Mouse (Mus musculus): ENCODE measurements around the gene Spsb2.
"Not testable (repeated sequence)": the region's sequence is repeated elsewhere in the genome, so short reads cannot be mapped to it uniquely, and the experiment has no call there.

Spsb2 gene

DNA sequence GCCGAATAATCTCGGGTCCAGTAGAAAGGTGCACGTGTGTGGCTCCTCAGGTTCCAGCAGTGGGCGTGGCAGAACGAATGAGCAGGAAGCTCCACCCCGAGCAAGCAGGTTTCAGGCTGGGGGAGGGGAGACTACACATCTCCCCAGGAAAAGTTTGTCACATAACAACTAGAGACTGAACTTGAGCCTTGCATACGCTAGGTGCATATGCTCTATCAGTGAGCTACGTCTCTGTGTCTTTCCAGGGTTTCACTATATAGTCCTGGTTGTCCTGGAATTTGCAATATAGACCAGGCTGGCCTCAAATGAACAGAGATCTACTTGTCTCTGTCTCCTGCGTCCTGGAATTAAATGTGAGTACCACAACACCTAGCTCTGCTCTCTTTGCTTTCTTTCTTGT is 6.1 kb upstream of the Spsb2 start:
- DNase-seq (ENCODE audit: low read depth, low spot score) = not testable (repeated sequence)

DNA sequence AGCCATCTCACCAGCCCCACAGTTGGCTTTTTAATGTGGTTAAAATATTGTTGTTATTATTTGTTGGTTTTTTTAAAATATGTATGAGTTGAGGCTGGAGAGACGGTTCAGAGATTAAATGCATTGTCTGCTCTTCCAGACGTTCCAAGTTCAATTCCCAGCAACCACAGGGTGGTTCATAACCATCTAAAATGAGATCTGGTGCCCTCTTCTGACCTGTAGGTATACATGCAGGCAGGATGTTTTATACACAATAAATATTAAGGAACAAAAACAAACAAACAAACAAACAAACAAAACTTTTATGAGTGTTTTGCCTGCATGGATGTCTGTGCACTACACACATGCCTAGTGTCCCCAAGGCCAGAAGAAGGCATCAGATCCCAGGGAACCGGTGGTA is 5.4 kb upstream of the Spsb2 start:
- no peak for DNase-seq (ENCODE audit: low read depth, low spot score)

DNA sequence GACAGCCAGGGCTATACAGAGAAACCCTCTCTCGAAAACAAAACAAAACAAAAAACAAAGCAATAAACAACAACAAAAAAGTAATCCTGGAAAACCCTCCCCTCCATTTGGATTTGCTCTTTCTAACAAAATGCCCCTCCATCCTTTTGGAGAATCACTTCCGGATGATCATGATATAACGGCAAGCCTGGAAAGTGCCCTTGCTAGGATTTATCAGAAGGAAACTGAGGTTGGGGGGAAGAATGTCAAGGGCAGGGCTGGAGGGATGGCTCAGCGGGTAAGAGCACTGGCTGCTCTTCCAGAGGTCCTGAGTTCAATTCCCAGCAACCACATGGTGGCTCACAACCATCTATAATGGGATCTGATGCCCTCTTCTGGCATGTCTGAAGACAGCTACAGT is 4.8 kb upstream of the Spsb2 start:
- DNase-seq (ENCODE audit: low read depth, low spot score) = not testable (repeated sequence)

DNA sequence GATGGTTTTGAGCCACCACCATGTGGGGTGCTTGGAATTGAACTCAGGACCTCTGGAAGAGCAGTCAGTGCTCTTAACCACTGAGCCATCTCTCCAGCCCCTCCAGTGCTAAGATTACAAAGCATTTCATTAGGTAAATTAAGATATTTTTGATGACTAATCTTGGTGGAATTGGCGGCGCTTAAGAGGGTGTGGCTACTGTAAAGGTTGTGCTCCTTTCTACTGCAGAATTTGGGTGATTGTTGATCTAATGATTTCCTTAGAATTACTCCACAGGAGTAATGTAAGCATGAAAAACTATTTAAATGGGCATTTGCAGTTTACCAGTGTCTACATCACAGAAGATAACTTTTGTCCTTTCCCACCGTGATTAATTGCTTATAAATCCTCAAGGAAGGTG is 4.1 kb upstream of the Spsb2 start:
- DNase-seq (ENCODE audit: low read depth, low spot score) = no peak

DNA sequence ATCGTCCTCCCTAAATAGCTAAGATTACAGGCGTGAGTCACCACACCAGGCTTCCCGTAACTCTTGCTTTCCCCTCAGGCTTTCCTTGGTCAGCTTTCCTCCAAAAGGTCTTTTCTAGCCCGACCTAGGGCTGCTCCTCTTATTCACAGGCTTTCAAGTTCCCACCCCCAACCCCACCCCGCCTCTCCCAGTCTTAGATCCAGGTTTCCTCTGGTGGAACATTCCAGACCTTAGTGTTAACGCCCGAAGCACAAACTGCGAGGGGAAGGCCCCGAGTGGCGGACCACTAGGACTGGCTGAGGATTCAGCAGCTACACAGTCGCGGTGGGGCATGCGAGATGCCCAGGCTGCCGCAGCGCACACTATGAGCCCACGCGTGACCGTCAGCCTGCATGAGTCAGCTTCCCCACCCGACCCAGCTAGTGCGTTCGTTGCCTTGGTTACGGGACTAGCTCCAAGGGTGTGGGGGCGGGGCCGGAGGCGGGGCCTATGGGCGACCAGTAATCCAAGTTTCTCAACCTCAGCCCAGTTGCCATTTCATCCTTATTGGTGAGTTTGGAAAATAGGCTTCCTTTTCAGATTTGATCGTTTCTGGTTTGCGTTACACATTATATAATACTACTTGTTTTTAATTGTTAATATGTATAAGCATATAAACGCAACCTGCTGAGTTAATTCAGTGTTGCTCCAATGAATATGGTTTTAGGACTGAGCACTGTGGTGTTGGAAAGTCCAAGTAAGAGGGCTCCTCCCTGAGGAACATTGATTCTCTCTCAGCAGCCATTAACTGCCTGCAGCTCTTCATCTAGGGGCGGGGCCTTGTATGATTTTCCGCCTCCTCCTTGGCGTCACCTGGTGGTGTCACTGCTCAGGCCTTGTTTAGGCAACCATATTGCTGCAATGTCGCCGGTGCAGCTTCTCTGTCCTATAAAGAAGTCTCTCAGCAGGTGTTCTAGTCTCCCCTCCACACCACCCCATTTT is 2.8 kb upstream of the Spsb2 start:
- peak; percentile 96 for DNase-seq (ENCODE audit: low read depth, low spot score)

DNA sequence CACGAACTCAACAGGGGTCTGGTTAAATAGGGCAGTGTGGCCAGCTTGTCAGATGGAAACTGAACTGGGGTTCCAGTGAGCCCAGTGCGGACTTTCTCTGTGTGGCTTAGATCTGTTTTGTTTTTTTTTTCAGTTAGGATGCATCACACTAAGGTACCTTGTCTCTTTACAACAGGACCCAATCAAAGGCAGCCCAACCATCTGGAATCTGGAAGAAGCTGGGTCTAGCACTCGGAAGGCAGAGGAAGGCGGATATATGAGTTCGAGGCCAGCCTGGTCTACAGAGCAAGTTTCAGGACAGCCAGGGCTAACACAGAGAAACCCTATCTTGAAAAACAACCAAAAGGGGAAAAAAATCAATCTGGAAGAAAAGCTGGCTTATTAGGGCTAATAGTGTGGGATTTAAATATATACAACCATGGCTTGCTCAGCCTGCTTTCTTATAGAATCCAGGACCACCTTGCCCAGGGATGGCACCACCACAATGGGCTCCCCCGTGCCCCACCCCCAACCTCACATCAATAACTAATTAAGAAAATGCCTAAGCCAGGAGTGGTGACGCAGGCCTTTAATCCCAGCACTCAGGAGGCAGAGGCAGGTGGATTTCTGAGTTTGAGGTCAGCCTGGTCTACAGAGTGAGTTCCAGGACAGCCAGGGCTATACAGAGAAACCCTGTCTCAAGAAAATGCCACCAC is 1.9 kb upstream of the Spsb2 start:
- no peak for DNase-seq (ENCODE audit: low read depth, low spot score)

DNA sequence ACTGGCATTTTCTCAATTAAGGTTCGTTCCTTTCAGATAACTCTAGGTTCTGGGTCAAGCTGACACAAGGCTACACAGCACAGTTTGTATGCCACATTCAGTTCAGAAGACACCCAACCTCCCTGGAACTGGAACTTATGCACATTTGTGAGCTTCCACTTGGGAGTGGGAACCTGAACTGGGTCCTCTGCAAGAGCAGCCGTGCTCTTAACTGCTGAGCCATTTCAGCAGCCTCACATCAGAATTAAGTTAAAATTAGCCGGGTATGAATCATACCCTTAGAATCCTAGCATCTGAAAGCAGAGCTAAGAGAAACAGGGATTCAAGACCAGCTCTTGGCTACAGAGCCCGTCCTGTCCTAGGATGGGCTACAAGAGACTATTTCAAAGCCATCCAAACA is 1.1 kb upstream of the Spsb2 start:
- DNase-seq (ENCODE audit: low read depth, low spot score) = no peak

DNA sequence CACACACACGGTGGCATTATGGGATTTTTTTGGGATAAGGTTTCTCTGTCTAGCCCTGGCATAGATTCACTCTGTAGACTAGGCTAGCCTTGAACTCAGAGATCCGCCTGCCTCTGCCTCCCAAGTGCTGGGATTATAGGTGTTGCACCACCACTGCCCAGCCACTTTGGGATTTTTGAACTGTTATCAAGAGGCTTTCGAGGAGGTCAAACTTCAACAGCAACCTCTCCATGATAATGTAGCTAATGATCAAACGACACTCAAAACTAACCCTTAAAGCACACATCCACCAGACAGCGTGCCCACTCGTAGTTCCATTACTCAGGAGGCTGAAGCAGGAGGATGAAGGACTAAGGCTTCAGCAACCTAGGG is 489 bp upstream of the Spsb2 start:
- DNase-seq (ENCODE audit: low read depth, low spot score) = no peak

DNA sequence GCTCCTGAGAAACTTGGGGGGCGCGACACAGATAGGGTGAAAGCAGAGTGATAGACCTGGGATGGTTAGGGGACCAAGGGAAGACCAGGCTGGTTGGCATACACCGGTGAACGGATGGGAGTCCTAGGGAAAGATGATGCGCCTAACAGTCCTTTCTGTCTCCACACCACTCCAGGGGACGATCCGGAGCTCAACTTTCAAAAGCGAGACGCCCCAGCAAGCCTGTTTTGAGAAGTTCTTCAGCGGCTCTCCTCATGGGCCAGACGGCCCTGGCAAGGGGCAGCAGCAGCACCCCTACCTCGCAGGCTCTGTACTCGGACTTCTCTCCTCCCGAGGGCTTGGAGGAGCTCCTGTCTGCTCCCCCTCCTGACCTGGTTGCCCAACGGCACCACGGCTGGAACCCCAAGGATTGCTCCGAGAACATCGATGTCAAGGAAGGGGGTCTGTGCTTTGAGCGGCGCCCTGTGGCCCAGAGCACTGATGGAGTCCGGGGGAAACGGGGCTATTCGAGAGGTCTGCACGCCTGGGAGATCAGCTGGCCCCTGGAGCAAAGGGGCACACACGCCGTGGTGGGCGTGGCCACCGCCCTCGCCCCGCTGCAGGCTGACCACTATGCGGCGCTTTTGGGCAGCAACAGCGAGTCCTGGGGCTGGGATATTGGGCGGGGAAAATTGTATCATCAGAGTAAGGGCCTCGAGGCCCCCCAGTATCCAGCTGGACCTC is 752 bp downstream of the Spsb2 start:
- DNase-seq (ENCODE audit: low read depth, low spot score) = peak; percentile 75

DNA sequence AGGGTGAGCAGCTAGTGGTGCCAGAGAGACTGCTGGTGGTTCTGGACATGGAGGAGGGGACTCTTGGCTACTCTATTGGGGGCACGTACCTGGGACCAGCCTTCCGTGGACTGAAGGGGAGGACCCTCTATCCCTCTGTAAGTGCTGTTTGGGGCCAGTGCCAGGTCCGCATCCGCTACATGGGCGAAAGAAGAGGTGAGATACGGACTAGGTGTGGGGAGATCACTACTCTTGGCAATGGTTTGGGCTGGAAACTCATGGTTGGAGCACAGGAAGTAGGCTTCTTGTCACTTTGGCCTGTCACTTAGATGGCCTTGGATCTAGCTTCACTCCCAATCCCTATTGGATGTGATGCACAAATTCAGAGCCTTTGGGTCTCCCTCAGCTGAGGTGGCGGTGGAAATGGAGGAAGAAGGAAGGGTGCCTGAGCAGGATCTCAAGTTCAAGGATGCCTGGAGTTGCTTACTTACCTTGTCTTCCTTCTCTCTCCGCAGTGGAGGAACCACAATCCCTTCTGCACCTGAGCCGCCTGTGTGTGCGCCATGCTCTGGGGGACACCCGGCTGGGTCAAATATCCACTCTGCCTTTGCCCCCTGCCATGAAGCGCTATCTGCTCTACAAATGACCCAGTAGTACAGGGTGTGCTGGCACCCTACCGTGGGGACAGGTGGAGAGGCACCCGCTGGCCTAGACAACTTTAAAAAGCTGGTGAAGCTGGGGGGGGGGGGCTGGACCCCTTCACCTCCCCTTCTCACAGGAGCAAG is 1.5 kb downstream of the Spsb2 start:
- no peak for DNase-seq (ENCODE audit: low read depth, low spot score)

DNA sequence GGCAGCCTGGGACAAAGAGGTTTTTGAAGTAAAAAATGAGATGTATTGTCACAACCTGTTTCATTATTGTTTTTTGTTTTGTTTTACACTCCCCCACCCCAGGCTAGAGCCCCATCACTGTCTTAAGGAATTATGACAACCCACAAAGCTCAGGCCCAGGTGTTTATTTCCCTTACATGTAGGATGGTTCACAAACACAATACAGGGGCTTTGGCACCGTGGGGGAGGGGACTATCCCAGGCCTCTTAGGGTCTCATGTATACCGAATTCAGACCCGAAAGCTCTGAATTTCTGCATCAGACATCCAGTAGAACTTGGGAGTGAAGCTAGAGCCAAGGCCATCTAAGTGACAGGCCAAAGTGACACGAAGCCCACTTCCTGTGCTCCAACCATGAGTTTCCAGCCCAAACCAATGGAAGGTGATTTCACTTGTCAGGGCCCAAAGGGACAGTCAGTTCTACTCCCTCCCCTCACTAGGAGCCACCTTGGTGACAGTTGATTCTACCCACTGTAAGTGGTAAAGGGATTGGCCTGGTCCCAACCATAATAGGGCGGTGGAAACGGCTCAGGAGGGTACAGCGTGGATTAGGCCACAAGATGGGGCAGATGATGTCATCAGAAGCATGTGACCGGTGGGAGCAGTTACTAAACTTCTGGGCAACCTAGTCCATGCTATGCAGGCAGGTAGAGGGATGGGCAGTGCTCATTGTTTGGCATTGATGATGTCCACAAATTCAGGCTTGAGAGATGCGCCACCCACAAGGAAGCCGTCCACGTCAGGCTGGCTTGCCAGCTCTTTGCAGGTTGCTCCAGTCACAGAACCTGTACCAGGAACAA is 2.3 kb downstream of the Spsb2 start:
- DNase-seq (ENCODE audit: low read depth, low spot score) = not testable (repeated sequence)

DNA sequence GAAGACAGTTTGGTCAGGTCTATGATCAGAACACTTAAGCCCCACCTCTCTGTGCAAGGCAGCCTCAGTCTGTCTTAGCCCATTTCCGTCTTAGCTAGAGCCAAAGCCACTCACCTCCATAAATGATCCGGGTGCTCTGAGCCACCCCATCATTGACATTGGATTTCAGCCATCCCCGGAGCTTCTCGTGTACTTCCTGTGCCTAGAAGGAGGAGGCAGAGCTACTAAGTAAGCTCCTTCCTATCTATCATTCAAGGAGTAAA is 2.9 kb downstream of the Spsb2 start:
- no peak for DNase-seq (ENCODE audit: low read depth, low spot score)

DNA sequence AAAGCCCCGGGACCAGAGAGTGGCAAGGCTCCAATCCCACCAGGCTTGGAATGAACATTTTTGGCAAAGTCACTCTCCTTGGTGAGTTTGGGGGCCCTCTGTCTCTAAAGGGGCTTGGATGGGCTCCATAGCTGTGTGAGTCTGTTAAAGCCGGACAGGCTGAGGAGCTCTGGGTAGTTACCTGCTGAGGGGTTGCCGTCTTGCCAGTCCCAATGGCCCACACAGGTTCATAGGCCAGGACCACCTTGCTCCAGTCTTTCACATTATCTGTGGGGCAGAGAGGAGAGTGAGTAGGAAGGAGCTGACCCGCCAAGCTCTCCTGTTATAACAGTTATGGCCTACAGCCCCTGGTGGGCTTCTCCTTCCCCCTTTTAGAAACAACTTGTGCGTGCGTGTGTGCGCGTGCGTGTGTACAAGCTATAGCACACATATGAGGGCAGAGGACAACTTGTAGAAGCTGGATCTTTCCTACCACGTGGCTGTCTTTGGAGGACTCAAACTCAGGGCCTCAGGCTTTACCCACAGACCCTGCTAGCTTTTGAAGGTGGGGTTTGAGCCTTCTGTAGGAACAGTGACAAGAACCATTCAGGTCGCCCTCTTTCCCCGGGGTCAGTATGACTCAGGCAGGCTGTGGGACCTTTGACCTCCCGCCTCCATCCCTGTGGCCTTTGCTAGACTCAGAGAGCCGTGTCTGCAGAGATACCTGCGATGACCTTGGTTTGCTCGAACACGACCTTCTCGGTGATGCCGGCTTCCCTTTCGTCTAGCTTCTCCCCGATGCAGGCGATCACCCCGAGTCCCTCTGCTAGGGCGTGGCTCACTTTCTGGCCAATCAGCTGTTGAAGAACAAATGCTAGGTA is 3.5 kb downstream of the Spsb2 start:
- no peak for DNase-seq (ENCODE audit: low read depth, low spot score)

DNA sequence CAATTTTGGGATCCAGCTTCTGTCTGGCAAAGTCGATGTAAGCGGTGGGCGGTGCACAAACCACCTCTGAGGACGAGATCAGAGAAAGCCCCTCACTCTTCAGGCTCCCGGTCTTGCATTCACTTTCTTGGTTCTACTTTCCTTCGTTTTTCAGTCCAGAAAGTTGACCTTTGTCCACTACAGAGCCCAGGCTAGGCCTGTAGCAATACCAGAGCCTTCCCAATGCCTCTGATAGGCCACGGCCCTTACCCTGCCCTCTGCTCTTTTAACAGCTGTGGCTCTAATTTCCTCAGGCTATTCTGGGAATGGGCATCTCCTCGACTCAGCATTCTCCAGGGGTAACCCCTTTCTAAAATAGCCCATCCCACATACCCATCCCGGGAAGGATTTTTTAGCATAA is 4.4 kb downstream of the Spsb2 start:
- peak; percentile 88 for DNase-seq (ENCODE audit: low read depth, low spot score)

DNA sequence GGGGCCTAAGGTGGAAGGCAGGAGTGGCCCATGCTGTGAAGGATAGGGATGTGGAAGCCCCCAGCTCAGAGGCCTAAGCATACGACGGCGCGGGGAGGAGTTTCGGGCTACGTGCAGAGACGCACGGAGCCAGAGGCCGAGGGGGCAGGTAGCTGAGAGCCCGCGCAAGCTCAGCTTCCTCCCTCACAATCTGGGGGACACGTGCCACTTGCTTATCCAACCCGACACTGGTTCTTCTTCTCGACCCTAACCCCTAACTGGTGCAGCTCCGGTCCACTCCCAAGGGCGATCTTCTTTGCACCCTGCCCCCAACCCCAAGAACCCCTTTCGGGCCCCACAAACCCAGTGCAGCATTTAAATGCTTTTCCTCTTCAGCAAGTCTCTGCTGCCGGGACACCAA is 5.0 kb downstream of the Spsb2 start:
- peak; percentile 89 for DNase-seq (ENCODE audit: low read depth, low spot score)

DNA sequence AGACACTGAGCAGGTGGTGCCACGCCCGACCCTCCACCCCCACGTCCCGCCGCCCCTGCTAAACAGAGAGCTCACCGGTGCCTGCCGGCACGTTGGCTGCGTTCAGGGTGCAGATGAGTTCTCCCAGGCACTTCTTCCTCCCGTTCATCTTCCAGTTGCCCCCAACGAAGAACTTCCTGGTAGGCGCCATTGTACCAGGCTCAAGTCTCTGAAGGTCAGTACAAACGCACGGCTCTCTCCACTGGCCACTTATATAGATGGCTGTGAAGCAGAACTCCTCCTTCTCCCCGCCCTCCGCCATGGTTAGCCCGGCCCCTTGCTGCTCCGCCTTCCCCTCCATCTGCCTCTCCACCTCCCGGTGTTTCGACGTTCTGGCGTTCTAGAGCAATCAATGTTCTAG is 5.5 kb downstream of the Spsb2 start, which contains the start of gene Tpi1:
Gene Tpi1 (minus strand): TSS at position 364 of the 400 bp plus-strand sequence.
- peak; percentile 96 for DNase-seq (ENCODE audit: low read depth, low spot score)

DNA sequence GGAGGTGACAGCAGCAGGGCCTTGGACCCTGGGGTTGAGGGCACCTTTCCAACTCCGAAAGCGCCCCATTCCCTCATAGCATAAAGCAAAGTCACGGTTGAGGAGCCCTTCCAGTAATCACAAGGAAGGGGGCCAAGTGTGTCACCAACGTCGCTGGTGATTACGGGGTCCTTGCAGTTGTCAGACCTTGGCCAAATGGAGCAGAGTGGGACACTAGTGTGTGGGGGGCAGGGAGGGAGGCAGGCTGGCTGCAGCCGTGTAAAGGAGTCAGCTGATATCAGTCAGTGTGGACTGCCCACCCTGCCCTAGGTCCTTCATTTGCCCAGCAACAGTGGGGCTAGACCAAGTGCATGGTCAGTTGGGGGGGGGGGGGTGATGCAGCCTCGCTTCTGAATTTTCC is 6.0 kb downstream of the Spsb2 start:
- peak; percentile 47 for DNase-seq (ENCODE audit: low read depth, low spot score)

DNA sequence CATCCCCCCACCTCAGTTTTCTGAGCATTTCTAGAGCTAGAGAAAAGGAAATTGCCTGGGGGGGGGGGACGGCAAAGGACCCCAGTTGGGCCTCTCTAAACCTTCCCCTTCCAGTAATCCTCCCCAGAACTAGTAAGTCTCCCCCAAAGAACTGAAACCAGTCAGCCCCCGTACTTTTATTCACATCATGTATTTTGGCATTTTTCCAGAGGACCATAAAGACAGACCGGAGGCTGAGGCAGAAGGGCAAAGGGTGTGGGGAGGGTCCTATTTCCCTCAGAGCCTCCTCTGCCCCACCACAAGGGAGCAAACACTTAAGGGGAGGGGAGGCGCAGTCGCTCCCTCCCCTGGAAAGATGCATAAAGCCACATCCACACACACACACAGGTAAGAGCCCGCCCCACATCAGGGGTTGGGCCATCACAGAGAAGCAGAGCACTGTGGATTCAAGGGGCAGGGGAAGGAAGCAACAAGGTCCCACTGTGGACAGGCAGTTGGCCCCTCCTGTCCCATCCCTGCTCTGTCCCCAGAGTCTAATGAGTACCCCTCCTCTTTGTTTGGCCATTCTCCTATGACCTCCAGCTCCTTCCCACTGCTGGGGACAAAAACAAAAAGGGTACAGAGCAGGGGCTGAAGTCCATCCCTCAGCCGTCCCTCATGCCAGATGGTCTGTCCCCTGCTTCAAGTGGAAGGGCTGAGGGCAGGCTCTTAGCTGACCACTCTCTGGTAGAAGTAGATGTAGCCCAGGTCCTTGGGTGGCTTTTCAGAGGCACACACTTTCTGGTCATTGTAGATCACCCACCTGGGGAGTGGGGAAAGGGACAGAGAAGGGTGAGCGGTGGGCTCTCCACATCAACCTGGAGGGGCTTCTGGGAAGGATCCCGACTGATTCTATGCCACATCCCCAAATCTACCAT is 6.7 kb downstream of the Spsb2 start:
- DNase-seq (ENCODE audit: low read depth, low spot score) = no peak

DNA sequence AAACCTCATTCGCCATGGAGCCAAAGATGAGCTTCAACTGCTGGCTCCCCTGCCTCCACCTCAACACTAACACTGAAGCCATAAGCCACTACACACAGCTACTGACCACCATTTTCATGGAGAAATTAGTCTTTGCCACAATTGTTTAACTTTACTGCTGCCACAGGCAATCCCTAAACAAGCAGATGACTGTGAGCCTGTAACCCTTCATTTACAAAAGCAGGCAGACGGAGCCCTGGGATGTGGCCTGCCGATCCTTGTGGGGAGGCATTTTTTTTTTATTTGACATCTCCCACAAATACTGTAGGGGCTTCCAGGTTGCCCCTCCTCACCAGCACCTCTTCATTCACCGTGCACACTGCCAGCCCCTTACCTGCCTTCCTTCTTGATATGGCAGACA is 8.2 kb downstream of the Spsb2 start:
- no peak for DNase-seq (ENCODE audit: low read depth, low spot score)

Measured in skeletal muscle tissue, adult 2 months (tissue).